Mouse (Mus musculus): ENCODE data around the gene Gdf15.

- TF ChIP-seq CTCF (IDR thresholded peaks at IDR 0.05; ENCODE audit: low read depth, low read length) (no peak), POLR2AphosphoS5 (IDR thresholded peaks at IDR 0.05; ENCODE audit: insufficient replicate concordance, low read depth, low read length) (no peak)
Measured at GRCm38 (mm10) chr8:70609368-70609848, 22.8 kb downstream of the Gdf15 start.

All from G1E (cell line).